Mouse (Mus musculus) urinary bladder, postnatal 4 days (tissue): ENCODE data around the gene Rab25.

Experiments
- DNase-seq, 2 experiments: peaks; one replicate each; pipeline ENCODE4 v3.0.0; 2021 to 2022; ENCODE audit warnings: low spot score in 2 of 2

Rab25 gene

DNA sequence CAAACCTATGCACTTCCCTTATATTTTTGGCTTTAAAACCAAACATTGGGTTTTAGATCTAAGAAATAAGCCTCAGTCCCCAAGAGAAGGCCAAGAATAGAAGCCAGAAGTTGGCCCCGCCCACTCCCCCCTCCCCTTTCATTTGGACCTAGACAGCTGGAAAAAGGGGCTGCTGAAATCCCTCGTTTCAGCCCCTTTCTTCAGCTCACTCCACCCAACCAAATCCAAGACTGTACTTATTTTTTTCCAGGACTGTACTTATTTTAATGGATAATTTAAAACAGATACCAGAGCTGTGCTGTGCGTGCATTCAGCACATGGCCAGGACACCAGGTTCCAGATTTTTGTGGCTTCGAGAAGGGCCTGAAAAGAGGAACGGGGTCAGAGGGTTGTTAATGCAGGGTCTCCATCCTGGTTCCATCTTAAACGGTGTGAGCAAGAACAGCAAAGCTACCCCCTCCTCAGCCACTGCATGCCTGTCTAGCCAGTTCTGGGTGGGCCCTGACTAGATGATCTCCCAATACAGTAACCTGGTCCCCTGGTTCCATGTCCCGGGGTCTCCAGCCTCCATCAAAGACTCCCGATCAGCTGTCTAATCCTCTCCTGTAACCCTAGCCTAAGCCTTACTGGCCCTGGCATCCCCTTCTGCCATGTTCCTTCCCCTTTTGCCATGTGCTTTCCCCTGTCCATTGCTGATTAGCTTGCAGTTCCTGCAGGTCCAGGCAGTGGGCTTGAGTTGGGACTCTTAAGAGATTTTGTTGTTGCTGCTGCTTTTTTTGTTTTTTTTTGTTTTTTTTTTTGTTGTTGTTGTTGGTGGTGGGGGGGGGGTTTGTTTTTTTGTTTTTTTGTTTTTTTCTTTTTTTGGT, 44.0 kb downstream of the Rab25 start:
- no peak for DNase-seq

DNA sequence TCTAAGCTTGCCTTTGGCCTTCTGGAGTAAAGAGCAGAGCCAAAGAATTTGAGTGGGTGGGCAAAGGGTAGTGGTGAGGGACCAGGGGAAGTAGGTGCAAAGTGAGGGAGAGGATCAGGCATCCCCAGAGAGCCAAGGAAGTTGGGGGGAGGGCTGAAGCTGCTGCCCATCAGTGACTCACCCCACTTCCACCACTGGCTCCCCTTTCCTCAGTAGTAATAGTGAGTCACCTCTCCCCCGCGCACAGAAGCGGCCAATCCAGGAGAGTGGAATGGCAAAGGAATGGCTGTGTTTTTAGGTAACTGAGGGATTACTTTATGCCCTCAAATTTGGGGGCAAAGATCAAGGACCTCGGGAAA, 44.6 kb downstream of the Rab25 start:
- DNase-seq, result no peak

DNA sequence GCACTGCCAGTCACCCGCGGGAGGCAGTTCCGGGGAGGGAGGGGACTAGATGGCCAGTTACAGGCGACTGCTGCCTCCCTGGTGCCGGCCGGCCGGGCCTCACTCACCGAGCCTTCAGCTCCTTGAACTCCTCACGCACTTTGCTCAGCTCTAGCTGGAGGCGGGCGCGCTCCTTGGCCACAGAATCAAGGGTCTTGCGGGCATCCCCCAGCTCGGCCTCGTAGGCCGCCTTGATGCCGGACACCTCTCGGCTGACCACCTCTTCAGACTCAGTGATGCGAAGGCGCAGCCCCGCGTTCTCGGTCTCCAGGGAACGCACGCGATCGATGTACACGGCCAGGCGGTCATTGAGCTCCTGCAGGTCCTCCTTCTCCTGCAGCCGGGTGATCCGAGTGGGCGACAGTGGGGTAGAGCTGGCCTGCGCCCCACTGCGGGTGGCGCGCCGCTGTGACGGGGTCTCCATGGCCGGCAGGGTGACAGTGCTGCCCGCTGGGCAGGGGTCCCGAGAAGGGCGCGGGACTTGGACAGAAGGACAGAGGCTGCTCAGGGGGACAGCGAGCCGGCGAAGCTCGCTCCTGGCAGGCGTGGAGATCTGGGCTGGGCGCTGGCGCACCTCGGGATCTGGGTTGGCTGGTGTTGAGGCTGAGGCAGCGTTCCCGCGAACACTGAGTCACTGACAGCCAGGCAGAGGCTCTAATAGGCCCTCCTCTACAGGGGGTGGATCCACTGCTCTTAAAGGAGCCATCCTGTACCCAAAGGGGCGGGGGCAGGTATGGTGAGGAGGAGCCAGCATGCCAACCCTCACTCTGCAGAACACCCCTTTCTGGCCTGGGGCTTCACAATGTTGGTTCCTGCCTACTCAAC, 45.2 kb downstream of the Rab25 start:
- peak; percentile 89 to 91 for DNase-seq

DNA sequence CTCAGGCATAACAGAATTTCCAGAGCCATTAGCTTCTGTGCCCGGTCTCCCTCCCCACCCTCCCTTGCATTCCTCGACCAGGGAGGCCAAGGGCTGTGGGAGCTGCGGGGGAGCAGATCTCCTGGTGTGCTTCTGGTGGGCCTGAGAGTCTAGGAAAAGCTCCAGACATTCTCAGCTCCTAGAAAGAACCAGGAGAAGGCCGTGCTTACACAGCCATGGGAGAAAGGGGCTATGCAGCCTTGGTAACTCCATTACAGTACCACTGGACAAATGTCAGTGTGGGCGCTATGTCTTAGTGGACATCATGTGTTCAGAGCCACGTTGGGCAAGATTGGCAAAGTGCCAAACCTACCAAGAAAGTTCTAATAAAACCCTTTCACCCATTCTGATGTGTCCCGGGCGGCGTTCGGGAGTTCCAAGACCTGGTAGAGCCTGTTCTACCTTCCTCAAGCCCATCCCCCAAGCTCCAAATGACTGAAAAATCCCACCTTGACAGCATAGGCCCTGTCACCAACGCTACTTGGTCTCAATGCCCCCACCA, 46.0 kb downstream of the Rab25 start:
- peak in 1 of 2 experiments; percentile 39 for DNase-seq

DNA sequence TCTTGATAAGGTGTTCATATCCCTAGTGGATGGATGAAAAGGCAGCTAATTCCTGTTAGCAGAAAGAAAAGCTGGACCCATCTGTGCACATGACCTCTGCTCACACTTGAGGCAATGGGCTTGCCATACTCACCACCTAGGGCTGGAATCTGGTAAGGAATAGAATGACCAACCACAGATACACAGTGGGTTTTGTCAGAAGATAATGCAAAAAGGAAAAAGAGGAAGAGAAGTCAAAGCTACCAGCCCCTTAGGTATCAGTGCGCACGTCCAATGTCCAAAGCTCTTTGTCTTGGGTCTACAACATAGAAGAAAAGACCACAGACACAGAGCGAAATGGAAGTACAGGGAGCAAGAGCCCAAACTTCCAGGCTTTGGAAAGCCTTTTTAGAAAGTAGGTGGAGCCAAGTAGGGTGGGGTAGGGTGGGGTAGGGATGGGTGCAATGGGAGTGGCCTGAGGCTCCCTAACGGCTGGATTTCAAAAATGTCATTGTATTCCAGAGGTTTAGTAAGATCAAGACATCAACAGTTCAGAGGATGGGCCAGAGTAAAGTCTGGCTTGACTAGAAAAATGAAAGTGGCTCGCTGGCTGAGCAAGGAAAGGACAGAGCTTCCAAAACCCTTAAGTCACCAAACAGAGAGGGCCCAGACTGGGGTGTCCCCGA, 46.6 kb downstream of the Rab25 start:
- no peak for DNase-seq

DNA sequence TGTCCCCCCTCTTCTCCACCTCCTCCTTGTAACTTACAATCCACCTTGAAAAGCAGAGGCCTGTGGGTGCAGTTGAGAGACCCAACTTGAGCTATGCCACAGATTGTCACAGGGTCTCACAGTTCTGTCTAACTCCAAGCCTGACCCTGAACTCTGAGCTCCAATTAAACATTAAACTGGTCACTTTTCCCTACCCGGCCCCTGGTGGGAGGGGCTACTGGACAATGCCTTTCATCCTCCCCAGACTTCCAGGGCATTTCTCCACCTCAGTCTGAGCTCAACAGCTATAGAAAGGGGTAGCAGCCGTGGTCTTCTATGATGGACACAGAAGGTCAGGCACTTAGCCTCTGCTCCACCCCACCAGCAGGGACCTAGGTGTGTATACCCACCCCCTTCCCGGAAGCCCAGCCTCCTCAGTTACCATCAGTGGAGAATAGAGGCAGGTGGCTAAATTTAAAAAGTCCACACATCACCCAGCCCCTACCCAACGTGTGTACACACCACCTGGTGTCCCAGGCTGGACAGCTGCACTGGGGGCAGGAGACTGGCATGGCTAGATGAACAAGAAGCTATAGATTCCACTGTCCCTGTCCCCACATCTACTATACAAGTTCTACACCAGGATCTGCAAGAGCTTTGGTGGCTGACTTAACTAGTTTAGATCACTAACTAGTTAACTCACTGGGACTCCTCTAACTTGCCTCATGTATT, 47.3 kb downstream of the Rab25 start:
- DNase-seq, result no peak

DNA sequence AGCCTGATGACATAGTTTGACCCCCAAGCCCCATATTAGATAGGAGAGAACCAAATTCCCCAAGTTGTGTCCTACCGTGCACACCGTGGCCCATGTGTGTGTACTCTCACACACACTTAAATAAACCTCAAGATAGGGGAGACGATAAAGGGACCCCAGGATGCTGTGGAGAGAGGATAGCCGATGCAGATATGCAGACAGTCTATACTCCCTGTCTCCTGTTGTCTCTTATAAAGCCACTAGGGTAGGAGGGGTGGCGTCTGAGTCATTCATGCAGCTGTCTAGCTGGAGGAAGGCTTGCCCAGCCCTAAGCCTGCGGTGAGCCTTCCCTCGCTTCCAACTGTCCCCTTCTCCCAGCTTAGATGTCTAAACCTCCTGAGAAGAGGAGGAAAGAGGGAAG, 48.0 kb downstream of the Rab25 start:
- DNase-seq, result no peak

DNA sequence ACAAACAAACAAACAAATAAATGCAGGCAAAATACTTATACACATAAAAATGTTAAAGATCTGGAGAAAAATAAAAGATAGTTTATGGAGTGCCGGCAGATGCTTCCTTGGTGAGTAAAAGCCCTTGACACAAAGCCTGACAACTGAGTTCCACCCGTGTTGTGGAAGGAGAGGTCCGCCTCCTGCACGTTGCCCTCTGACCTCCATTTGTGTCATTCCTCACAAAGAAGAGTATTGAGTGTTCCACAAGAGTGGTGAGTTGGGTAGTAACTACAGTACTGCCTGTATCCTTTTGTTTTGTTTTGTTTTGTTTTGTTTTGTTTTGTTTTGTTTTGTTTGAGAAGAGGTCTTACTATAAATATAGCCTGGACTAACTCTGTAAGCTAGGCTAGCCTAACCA, 48.5 kb downstream of the Rab25 start:
- no peak for DNase-seq

DNA sequence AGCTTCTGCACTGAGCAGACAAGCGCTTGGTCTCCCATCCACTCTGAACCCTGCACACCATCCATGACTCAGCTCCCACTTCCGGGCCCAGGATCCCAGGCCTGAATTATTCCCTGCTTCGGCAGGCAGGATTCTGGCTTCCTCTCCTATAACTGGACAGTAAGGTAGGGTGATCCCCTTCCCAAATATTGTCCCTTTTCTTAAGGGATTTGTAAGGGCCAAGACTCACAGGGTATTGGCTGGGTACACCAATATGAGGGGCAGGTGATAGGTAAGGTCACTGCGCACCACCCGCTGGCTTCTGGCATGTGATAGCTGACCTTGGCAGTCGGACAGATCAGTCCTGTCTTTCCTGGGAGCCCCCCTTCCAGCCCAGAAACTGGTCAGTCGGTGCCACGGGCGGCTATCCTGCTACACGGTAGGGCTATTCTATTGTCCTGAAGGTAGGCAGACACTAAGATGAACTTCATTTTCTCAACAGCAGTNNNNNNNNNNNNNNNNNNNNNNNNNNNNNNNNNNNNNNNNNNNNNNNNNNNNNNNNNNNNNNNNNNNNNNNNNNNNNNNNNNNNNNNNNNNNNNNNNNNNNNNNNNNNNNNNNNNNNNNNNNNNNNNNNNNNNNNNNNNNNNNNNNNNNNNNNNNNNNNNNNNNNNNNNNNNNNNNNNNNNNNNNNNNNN, 52.2 kb downstream of the Rab25 start:
- DNase-seq, result no peak

DNA sequence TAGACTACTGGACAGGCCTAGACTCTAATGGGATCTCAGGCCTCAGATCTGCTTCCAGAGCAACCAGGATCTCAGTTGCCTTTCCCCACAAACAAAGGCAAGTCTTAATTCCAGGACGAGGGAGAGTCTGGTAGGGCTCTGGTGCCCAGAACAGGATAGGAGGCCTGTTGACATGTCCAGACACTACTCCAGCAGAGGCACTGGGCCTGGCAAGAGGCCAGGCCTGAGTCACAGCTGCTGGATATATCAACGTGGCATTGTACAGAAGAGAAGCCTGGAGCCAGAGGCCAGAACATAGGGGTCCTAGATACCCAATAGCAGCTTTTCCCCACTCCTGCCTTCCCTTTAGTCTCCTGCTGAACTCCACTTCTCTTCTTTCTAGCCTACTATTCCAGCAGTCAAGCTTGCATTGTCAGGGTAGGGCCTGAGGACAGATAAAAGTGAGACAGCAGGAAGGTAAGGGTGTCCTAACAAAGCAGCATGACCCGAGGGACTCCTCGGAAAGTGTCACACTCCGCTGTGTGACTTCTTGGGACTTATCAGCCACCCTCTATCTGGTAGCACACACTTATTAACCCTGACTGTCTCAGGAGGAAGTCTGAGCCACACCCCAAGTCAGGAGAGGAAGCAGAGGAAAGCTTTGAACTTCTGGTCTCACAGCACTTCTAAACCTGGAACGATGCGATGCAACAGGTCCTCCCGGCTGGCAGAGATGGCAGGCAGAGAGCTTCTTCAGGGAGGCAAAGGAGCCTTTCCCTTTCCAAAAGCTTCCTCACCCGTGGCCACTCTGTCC, 53.1 kb downstream of the Rab25 start:
- peak; percentile 60 to 63 for DNase-seq

DNA sequence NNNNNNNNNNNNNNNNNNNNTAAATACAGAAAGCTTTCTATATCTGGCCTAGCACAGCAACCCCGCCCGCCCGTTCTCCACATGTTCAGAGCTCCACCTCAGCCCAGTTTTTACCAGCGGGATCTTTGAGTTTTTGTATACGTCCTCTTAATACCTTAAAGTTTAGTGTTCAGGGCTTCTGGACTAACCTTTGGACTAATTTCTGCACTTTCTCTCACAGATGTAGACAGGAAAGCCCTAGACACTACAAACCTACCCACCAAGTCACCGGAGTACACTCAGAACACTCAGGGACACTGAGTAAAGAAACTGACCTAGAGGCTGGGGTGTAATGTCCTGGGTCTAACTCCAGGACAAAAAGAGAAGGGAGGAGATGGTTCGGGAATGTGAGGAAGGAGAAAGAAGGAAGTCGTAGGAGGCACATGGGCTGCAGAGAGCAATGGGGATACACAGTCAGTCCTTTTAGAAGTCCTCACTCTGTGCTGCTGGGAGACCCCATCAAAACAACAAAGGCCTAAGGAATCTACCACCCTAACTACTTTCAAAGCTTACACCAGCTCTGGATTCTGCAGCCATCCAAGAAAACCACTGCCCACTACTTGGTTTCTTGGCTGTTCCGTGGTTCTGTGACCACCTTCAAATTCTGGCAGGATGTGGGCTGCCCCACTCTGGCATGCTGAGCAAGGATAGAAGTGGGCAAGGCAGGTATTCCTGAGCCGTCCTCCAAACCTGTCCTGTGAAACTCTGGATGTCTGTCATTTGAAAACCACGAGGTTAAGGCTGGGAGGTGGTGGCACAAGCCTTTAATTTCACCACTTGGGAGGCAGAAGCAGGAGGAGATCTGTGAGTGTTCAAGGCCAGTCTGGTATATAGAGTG, 54.2 kb downstream of the Rab25 start:
- peak in 1 of 2 experiments; percentile 54 for DNase-seq
